Mouse (Mus musculus) embryonic facial prominence, embryonic 10.5 days (tissue): ENCODE results near the gene Spats2l. TPM values are rescaled to one million over a fixed set of nuclear protein-coding genes. Genes with fewer than 3 reads are reported as not detected.

Experiments
- polyA plus RNA-seq: library from polyadenylated mRNA; unstranded; fragments of >200 nt; fragmentation: Nextera tagmentation; extraction: Ambion mirVana; gene quantifications from 2 replicates; pipeline ENCODE4 v1.2.1, GENCODE M21; 2016

Spats2l gene
- polyA plus RNA-seq, 1 experiment from 2014 or later, result 23.5 TPM

Other genes with a start within 250 kb of the Spats2l start
- 20.9 and 22.4 TPM in 2 replicates for gene Sgo2a, start 221.8 kb downstream of the Spats2l start, polyA plus RNA-seq
- 17.3 and 18.0 TPM in 2 replicates for gene Kctd18, start 244.8 kb downstream of the Spats2l start, polyA plus RNA-seq